15 mouse cellular contexts compared by ENCODE assay signal in the genomic region with DNA sequence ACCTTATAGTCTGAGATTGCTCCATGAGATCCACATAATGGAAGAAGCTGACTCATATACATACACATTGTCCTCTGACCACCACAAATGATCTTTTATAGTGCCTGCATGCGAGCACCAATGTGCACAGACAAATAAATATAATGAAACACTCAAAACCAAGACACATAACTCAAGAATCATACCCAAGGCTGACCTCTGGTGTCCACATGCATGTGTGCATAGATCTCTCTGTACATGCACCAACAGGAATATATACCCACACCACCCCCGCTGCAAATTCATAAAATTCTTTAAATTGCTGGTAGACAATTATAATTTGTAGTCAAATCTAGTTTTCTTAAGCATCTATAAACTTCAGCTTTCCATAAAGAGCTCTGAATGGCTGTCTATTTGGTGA.
DNase-seq lines count a peak whose midpoint lies in the region; ATAC-seq and TF ChIP-seq lines count a peak whose summit lies in the region.
"Had no signal": no experiment of that assay in that cellular context is flagged by ENCODE, and none has a peak within 500 bp of the region (broad histone marks: within the 10 kb centered on the region; RNA-seq: fewer than 3 reads in every experiment).

No protein-coding gene starts in this region.

- ATAC-seq in embryonic facial prominence, embryonic 11.5 days (replicated peaks; ENCODE audit: insufficient number of reproducible peaks, low FRiP score, low TSS enrichment, low read depth), result no peak
- ATAC-seq in kidney, postnatal 0 days (replicated peaks; ENCODE audit: low FRiP score, low read depth), result no peak
- ATAC-seq in stomach, postnatal 0 days (ENCODE audit: low FRiP score, low TSS enrichment), result no peak
- ATAC-seq: activated CD4-positive, CD25-positive, alpha-beta regulatory T cell, adult 4 months had no signal

- TF ChIP-seq EP300 in stomach, postnatal 0 days (optimal IDR thresholded peaks at IDR 0.05), result no peak

- WGBS in embryonic facial prominence, embryonic 11.5 days, result 69% methylated on average over 2 of the region's 2 CpGs
- 76% methylated on average over 2 of the region's 2 CpGs for WGBS in embryonic facial prominence, embryonic 10.5 days
- WGBS in kidney, postnatal 0 days, result 61% methylated on average over 2 of the region's 2 CpGs
- 48% methylated on average over 2 of the region's 2 CpGs for WGBS in stomach, postnatal 0 days

- no peak overlapping the region for H3K27ac ChIP-seq in embryonic facial prominence, embryonic 11.5 days (replicated peaks; ENCODE audit: low read depth, low read length)
- H3K27ac ChIP-seq in embryonic facial prominence, embryonic 10.5 days (replicated peaks), result no peak overlapping the region
- no peak overlapping the region for H3K27ac ChIP-seq in kidney, postnatal 0 days
- no peak overlapping the region for H3K27ac ChIP-seq in stomach, postnatal 0 days (replicated peaks)
- H3K27ac ChIP-seq: limb, embryonic 15.5 days; neural tube, embryonic 12.5 days had no signal

- no peaks in the 10 kb centered on the region for H3K36me3 ChIP-seq in embryonic facial prominence, embryonic 11.5 days (replicated peaks; ENCODE audit: control insufficient read depth, insufficient read depth, low read depth, low read length)
- H3K36me3 ChIP-seq in embryonic facial prominence, embryonic 10.5 days (replicated peaks), result no peaks in the 10 kb centered on the region
- H3K36me3 ChIP-seq in kidney, postnatal 0 days (ENCODE audit: insufficient read depth, low read length), result no peaks in the 10 kb centered on the region
- H3K36me3 ChIP-seq in stomach, postnatal 0 days (ENCODE audit: control insufficient read depth, insufficient read depth, low read length), result no peaks in the 10 kb centered on the region
- H3K36me3 ChIP-seq: limb, embryonic 15.5 days; neural tube, embryonic 12.5 days had no signal

- H3K27me3 ChIP-seq in embryonic facial prominence, embryonic 11.5 days (ENCODE audit: control insufficient read depth, insufficient read depth, low read length), result no peaks in the 10 kb centered on the region
- H3K27me3 ChIP-seq in embryonic facial prominence, embryonic 10.5 days (replicated peaks; ENCODE audit: low read depth, poor library complexity, severe bottlenecking), result no peaks in the 10 kb centered on the region
- no peaks in the 10 kb centered on the region for H3K27me3 ChIP-seq in kidney, postnatal 0 days (ENCODE audit: insufficient read depth, low read length)
- no peaks in the 10 kb centered on the region for H3K27me3 ChIP-seq in stomach, postnatal 0 days (ENCODE audit: control insufficient read depth, insufficient read depth, low read length)
- H3K27me3 ChIP-seq: CH12.LX; limb, embryonic 15.5 days; megakaryocyte, embryonic 14.5 days; neural tube, embryonic 12.5 days had no signal

- no peaks in the 10 kb centered on the region for H3K9me3 ChIP-seq in embryonic facial prominence, embryonic 11.5 days (replicated peaks; ENCODE audit: control insufficient read depth, low read length)
- H3K9me3 ChIP-seq in embryonic facial prominence, embryonic 10.5 days, result no peaks in the 10 kb centered on the region
- no peaks in the 10 kb centered on the region for H3K9me3 ChIP-seq in kidney, postnatal 0 days (replicated peaks; ENCODE audit: low read length)
- no peaks in the 10 kb centered on the region for H3K9me3 ChIP-seq in stomach, postnatal 0 days (ENCODE audit: control insufficient read depth, low read length)
- H3K9me3 ChIP-seq: limb, embryonic 15.5 days; megakaryocyte, embryonic 14.5 days; neural tube, embryonic 12.5 days had no signal

- peak; percentile 59 for TF ChIP-seq CTCF in kidney, postnatal 0 days (IDR thresholded peaks at IDR 0.05; ENCODE audit: low read depth)
- peak; percentile 44 for TF ChIP-seq CTCF in stomach, postnatal 0 days (IDR thresholded peaks at IDR 0.05; ENCODE audit: low read depth)

- no peak overlapping the region for H3K4me2 ChIP-seq in embryonic facial prominence, embryonic 11.5 days (ENCODE audit: low read depth, low read length)
- H3K4me2 ChIP-seq in kidney, postnatal 0 days (ENCODE audit: low read length), result no peak overlapping the region
- H3K4me2 ChIP-seq in stomach, postnatal 0 days (replicated peaks; ENCODE audit: low read depth), result no peak overlapping the region
- H3K4me2 ChIP-seq: limb, embryonic 15.5 days; neural tube, embryonic 12.5 days had no signal

- no peak overlapping the region for H3K9ac ChIP-seq in embryonic facial prominence, embryonic 11.5 days (replicated peaks; ENCODE audit: low read length)
- no peak overlapping the region for H3K9ac ChIP-seq in kidney, postnatal 0 days (ENCODE audit: low read depth, low read length)
- H3K9ac ChIP-seq in stomach, postnatal 0 days (ENCODE audit: low read length), result no peak overlapping the region
- H3K9ac ChIP-seq: limb, embryonic 15.5 days; neural tube, embryonic 12.5 days had no signal

- H3K4me1 ChIP-seq in embryonic facial prominence, embryonic 11.5 days (ENCODE audit: control insufficient read depth, insufficient read depth, low read length), result no peaks in the 10 kb centered on the region
- no peaks in the 10 kb centered on the region for H3K4me1 ChIP-seq in embryonic facial prominence, embryonic 10.5 days
- no peaks in the 10 kb centered on the region for H3K4me1 ChIP-seq in kidney, postnatal 0 days (replicated peaks; ENCODE audit: insufficient read depth, low read length)
- H3K4me1 ChIP-seq in stomach, postnatal 0 days (replicated peaks; ENCODE audit: control insufficient read depth, insufficient read depth), result no peaks in the 10 kb centered on the region
- H3K4me1 ChIP-seq: limb, embryonic 15.5 days; megakaryocyte, embryonic 14.5 days had no signal

- no peak overlapping the region for H3K4me3 ChIP-seq in embryonic facial prominence, embryonic 11.5 days (ENCODE audit: low read depth, low read length)
- no peak overlapping the region for H3K4me3 ChIP-seq in embryonic facial prominence, embryonic 10.5 days
- H3K4me3 ChIP-seq in kidney, postnatal 0 days (replicated peaks; ENCODE audit: low read depth, low read length), result no peak overlapping the region
- no peak overlapping the region for H3K4me3 ChIP-seq in stomach, postnatal 0 days (ENCODE audit: low read depth, low read length)
- H3K4me3 ChIP-seq: limb, embryonic 15.5 days; megakaryocyte, embryonic 14.5 days; neural tube, embryonic 12.5 days had no signal

- peak; percentile 6 for DNase-seq in embryonic facial prominence, embryonic 11.5 days (ENCODE audit: low spot score)
- no peak for DNase-seq in embryonic facial prominence, embryonic 10.5 days (ENCODE audit: low spot score)
- peak; percentile 19 for DNase-seq in kidney, postnatal 0 days (ENCODE audit: low spot score)
- DNase-seq in kidney, adult 18-20 months, result no peak
- peak; percentile 6 for DNase-seq in right cerebral cortex, postnatal 4 days
- no peak for DNase-seq in right cerebral cortex, postnatal 25 days
- no peak for DNase-seq in stomach, postnatal 0 days (ENCODE audit: low spot score)
- DNase-seq in B cell, adult 2 months, result no peak
- DNase-seq: heart, postnatal 4 days; layer of hippocampus, adult 9-11 months had no signal

Comparison
In these comparisons a context has a peak if more than half of its experiments do, and no peak if none do; other contexts are left out.
1. DNase-seq: peak in embryonic facial prominence, embryonic 11.5 days (single experiment), kidney, postnatal 0 days (single experiment) and right cerebral cortex, postnatal 4 days (single experiment); none in embryonic facial prominence, embryonic 10.5 days (single experiment), kidney, adult 18-20 months (single experiment), right cerebral cortex, postnatal 25 days (single experiment), stomach, postnatal 0 days (single experiment) and B cell, adult 2 months (0 of 2).